Mouse (Mus musculus) erythroblast, adult 5-6 weeks (primary cell): Measurements from ENCODE around the gene C77080. TPM values are rescaled to one million over a fixed set of nuclear protein-coding genes. Genes with fewer than 3 reads are reported as not detected.

Experiments
- ATAC-seq: replicated peaks from 2 replicates; pipeline ENCODE4 v1.8.0; 2016; ENCODE audit warnings: moderate number of reproducible peaks, mild to moderate bottlenecking, moderate TSS enrichment, inconsistent platforms; ENCODE audit not compliant: poor library complexity, low FRiP score, severe bottlenecking
- total RNA-seq, 2 experiments: library from RNA; stranded (forward) in 1 of 2; stranded (reverse) in 1 of 2; fragments of 150-400 nt in 1 of 2; fragments of 200-764, 138-1000 nt in 1 of 2; gene quantifications; 2 replicates each; pipeline versions ENCODE4 v1.2.3 to v1.2.4; 2015 to 2017; ENCODE audit warnings: low replicate concordance in 2 of 2

C77080 gene
- total RNA-seq, 2 experiments from 2014 or later: not detected

- ATAC-seq: no peak
Observed at GRCm38 (mm10) chr4:129179560-129179959, 81.6 kb downstream of the C77080 start.

- no peak for ATAC-seq
Observed at GRCm38 (mm10) chr4:129172529-129172928, 88.7 kb downstream of the C77080 start.

Other genes starting within 250 kb of the C77080 start
- gene Rnf19b, start 203.1 kb downstream of the C77080 start, total RNA-seq (2015; ENCODE audit: low replicate concordance): 9.6 and 12.5 TPM in 2 replicates
- gene Rnf19b, start 203.1 kb downstream of the C77080 start, total RNA-seq (2017; ENCODE audit: low replicate concordance): 19.2 and 30.5 TPM in 2 replicates
- not detected in 2 replicates for gene Tmem54, start 155.9 kb downstream of the C77080 start, total RNA-seq (2015; ENCODE audit: low replicate concordance)
- gene Tmem54, start 155.9 kb downstream of the C77080 start, total RNA-seq (2017; ENCODE audit: low replicate concordance): not detected in 2 replicates
- gene Hpca, start 139.4 kb downstream of the C77080 start, total RNA-seq (2015; ENCODE audit: low replicate concordance): not detected in 2 replicates
- gene Hpca, start 139.4 kb downstream of the C77080 start, total RNA-seq (2017; ENCODE audit: low replicate concordance): not detected in 2 replicates
- gene Fndc5, start 124.4 kb downstream of the C77080 start, total RNA-seq (2015; ENCODE audit: low replicate concordance): not detected in 2 replicates
- not detected in 2 replicates for gene Fndc5, start 124.4 kb downstream of the C77080 start, total RNA-seq (2017; ENCODE audit: low replicate concordance)
- 12.7 and 13.6 TPM in 2 replicates for gene S100pbp, start 71.7 kb downstream of the C77080 start, total RNA-seq (2015; ENCODE audit: low replicate concordance)
- gene S100pbp, start 71.7 kb downstream of the C77080 start, total RNA-seq (2017; ENCODE audit: low replicate concordance): 7.5 and 8.7 TPM in 2 replicates
- 4.2 and 11.3 TPM in 2 replicates for gene Yars, start 71.6 kb downstream of the C77080 start, total RNA-seq (2015; ENCODE audit: low replicate concordance)
- 10.7 and 34.0 TPM in 2 replicates for gene Yars, start 71.6 kb downstream of the C77080 start, total RNA-seq (2017; ENCODE audit: low replicate concordance)
- not detected in 2 replicates for gene Sync, start 26.2 kb upstream of the C77080 start, total RNA-seq (2015; ENCODE audit: low replicate concordance)
- gene Sync, start 26.2 kb upstream of the C77080 start, total RNA-seq (2017; ENCODE audit: low replicate concordance): 0.56 TPM in 1 of 2 replicates, not detected in the other
- gene Rbbp4, start 74.0 kb upstream of the C77080 start, total RNA-seq (2015; ENCODE audit: low replicate concordance): 60.2 and 64.6 TPM in 2 replicates
- gene Rbbp4, start 74.0 kb upstream of the C77080 start, total RNA-seq (2017; ENCODE audit: low replicate concordance): 61.6 and 122 TPM in 2 replicates
- 6.9 and 14.8 TPM in 2 replicates for gene Zbtb8os, start 74.3 kb upstream of the C77080 start, total RNA-seq (2015; ENCODE audit: low replicate concordance)
- 4.9 and 19.1 TPM in 2 replicates for gene Zbtb8os, start 74.3 kb upstream of the C77080 start, total RNA-seq (2017; ENCODE audit: low replicate concordance)
- 2.3 TPM in 1 of 2 replicates, not detected in the other for gene Zbtb8a, start 116.7 kb upstream of the C77080 start, total RNA-seq (2015; ENCODE audit: low replicate concordance)
- gene Zbtb8a, start 116.7 kb upstream of the C77080 start, total RNA-seq (2017; ENCODE audit: low replicate concordance): 1.5 and 1.7 TPM in 2 replicates
- gene Zbtb8b, start 179.4 kb upstream of the C77080 start, total RNA-seq (2015; ENCODE audit: low replicate concordance): not detected in 2 replicates
- gene Zbtb8b, start 179.4 kb upstream of the C77080 start, total RNA-seq (2017; ENCODE audit: low replicate concordance): not detected in 2 replicates
- 720 and 842 TPM in 2 replicates for gene Bsdc1, start 200.2 kb upstream of the C77080 start, total RNA-seq (2015; ENCODE audit: low replicate concordance)
- 1,074 and 1,469 TPM in 2 replicates for gene Bsdc1, start 200.2 kb upstream of the C77080 start, total RNA-seq (2017; ENCODE audit: low replicate concordance)
- gene Tssk3, start 229.6 kb upstream of the C77080 start, total RNA-seq (2015; ENCODE audit: low replicate concordance): not detected in 2 replicates
- not detected in 2 replicates for gene Tssk3, start 229.6 kb upstream of the C77080 start, total RNA-seq (2017; ENCODE audit: low replicate concordance)
- 3.3 TPM in 1 of 2 replicates, not detected in the other for gene Fam229a, start 229.8 kb upstream of the C77080 start, total RNA-seq (2015; ENCODE audit: low replicate concordance)
- gene Fam229a, start 229.8 kb upstream of the C77080 start, total RNA-seq (2017; ENCODE audit: low replicate concordance): 0.68 and 2.1 TPM in 2 replicates